Mouse (Mus musculus): ENCODE results near the gene Hus1b.

The Hus1b gene

DNA sequence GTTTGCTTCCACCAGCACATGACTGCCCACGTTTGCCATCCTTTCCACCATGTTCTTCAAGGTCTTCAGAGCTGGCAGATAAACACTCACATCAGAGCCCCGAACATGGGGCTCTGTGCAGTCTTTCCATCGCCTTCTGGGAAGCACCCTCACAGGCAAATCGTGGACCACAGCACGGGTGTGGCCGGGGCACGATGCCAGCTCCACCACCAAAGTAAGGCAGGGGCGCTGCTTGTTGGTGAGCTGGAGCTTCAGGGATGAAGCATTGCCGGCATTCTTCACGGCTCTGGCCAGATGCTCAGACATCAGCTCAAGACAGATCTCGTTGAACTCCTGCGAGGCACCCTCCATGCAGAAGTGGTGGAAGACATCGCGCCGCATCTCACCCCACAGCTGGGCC lies 430 bp downstream of the Hus1b start:
- DNase-seq: no peak

- no peak for DNase-seq
Measured at GRCm38 (mm10) chr13:30945788-30946187, 1.8 kb downstream of the Hus1b start.

GRCm38 (mm10) chr13:30932972-30933371 lies 14.6 kb downstream of the Hus1b start:
- no peak for DNase-seq

DNA sequence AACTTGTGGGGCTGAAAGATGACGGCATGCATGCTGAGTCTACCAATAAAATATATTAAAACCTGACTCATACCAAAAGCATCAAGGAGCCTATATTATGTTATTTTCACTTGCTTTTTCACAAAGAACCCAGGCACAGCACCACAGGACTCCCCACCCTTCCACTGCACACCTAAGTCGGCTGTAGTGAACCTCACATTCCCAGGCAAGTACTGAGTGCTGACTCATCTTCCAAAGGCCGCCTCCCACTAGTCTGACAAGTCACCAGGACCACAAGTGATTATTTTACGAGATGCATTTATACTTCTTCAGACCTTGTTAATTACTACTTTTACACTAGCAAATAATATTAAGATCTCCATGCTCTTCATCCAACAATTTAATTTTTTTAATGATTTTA lies 15.9 kb downstream of the Hus1b start:
- no peak for DNase-seq

- no peak for DNase-seq
Measured at GRCm38 (mm10) chr13:30929119-30929518, 18.4 kb downstream of the Hus1b start.

DNA sequence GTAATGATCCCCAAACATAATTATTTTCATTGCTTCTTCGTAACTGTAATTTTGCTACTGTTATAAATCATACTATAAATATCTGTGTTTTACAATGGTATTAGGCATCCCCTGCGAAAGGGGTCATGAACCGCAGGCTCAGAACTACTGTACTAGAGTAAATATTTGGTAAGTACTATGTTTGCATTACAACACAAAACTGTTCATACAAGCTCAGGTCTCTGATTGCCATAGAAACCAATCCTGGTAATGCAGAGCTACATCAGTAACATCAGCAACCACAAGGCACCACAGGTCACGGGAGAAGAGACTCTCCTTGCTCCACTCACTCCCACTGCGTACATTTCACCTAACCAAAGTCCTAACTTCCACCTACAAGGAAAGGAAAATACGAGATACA lies 23.3 kb downstream of the Hus1b start:
- DNase-seq: no peak

DNA sequence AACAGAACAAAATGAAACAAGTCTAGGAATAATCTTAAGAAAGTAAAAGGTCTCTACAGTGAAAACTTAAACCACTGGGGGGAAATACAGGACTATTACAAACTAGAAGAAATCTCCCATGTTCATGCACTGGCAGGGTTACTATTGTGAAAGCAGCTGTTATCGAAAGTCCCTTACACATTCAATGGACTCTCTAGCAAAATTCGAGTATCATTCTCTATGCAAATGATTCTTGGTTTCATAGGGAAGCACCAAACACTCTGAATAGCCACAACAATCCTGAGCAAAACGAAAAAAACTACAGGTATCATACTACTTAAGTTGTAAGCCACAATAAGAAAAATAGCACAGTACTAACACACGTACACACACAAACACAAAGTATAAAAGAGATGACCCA lies 25.6 kb downstream of the Hus1b start:
- DNase-seq: no peak

- DNase-seq: no peak
Measured at GRCm38 (mm10) chr13:30913757-30914156, 33.8 kb downstream of the Hus1b start.

GRCm38 (mm10) chr13:30913028-30913427 lies 34.5 kb downstream of the Hus1b start:
- peak; percentile 17 for DNase-seq

DNA sequence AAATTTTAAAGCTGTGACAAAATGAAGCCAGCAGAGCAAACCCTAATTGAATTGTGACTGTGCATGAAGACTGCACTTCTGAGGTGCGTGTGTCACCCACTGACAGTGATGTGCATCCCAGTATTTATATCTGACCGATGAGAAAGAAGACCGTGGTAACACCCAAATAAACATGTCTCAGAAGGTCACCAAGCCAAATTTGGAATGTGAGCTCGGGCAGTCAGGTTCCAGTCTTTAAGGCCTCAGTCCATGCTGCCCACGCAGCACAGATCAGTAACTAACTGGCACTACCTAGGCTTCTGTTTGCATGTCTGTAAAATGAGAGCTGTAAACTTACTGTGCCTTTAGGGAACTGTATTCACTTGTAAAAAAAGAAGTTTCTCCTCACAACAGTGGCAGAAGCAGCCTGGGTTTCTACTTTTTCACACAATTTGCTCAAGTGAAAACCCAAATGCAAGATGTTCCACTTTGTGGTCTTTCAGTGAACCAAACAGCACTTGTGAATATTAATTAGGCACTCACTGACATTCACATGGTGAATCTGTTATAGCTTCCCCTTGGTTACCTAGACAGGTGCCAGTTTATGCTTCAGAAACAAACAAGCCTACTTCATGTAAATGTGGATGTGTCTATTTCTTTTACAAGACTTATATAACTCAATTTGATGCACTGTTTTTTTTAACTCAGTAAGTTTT lies 35.5 kb downstream of the Hus1b start:
- peak in 1 of 2 experiments; percentile 9 for DNase-seq

DNA sequence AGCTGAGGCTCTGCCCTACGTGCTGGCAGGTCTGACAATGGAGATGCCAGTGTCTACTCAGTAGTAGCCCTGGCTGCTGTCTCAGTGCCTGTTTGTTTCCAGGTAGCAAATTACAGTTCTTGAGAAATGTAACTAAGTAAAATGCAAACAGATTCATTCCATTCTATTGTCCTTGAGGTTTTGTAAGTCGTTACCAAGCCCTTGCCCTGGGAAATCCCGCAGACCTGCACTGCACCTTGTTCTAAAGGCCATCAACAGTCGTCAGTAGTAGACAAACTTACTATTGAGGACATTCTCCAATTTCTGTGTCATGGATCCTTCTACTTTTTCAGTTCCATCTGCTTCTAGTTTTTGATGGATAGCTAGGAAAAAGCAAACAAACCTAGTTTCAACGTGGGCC lies 36.7 kb downstream of the Hus1b start:
- DNase-seq: no peak

DNA sequence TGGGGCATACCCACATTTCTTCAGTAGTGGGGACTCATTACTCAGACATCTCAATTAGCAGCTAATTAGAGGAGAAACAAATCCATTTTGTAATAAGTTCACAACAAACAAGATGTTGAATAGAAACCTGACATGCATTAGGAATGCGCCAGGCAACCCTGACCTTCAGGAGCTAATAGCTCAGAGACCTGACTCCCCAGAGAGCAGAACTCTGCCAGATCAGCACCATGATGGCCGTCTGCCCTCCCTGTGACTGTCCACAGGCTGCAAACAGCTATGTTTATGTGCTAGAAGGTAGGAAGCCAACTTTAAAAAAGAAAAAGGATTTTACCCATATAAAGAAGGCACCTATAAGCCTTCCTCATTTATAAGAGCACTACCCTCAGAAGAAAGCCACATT lies 45.3 kb downstream of the Hus1b start:
- DNase-seq: no peak

- DNase-seq: no peak
Measured at GRCm38 (mm10) chr13:30901387-30902041, 46.0 kb downstream of the Hus1b start.

Data from kidney, postnatal 4 days (tissue).